Mouse (Mus musculus) MEL (cell line): ENCODE results near the gene Folr2. TPM values are rescaled to one million over a fixed set of nuclear protein-coding genes. Genes with fewer than 3 reads are reported as not detected.

Experiments used
- DNase-seq: peaks from one replicate; pipeline ENCODE4 v3.0.0; 2011; ENCODE audit warnings: low read depth, low spot score
- H3K27ac ChIP-seq: 2 replicates; pipeline ENCODE4 v1.5.1; 2012; ENCODE audit warnings: low read depth, mild to moderate bottlenecking, control low read depth, low read length, moderate library complexity; ENCODE audit not compliant: control insufficient read depth
- H3K27me3 ChIP-seq, 2 experiments: fragments of 150-350 bp in 1 of 2; sonication (generic) in 1 of 2; 2 replicates each; pipeline ENCODE4 v1.6.1; 2012; ENCODE audit warnings: low read length in 2 of 2, mild to moderate bottlenecking in 2 of 2, improper control_type of control experiment in 1 of 2, moderate library complexity in 1 of 2; ENCODE audit not compliant: insufficient read depth in 2 of 2, control insufficient read depth in 1 of 2
- H3K36me3 ChIP-seq, 2 experiments: 2 replicates each; pipeline ENCODE4 v1.6.1; 2012 to 2014; ENCODE audit warnings: low read length in 2 of 2, improper control_type of control experiment in 1 of 2, inconsistent platforms in 1 of 2, mild to moderate bottlenecking in 1 of 2; ENCODE audit not compliant: insufficient read depth in 2 of 2, control insufficient read depth in 1 of 2
- H3K4me1 ChIP-seq, 2 experiments: fragments of 150-350 bp in 1 of 2; sonication (generic) in 1 of 2; 2 replicates each; pipeline ENCODE4 v1.6.1; 2012; ENCODE audit warnings: low read length in 2 of 2, improper control_type of control experiment in 1 of 2, mild to moderate bottlenecking in 1 of 2; ENCODE audit not compliant: insufficient read depth in 2 of 2, control insufficient read depth in 1 of 2
- H3K4me3 ChIP-seq, 2 experiments: fragments of 150-350 bp in 1 of 2; sonication (generic) in 1 of 2; 2 replicates each; pipeline ENCODE4 v1.5.1; 2012; ENCODE audit warnings: low read depth in 2 of 2, low read length in 2 of 2, mild to moderate bottlenecking in 2 of 2, moderate library complexity in 2 of 2, control low read depth in 1 of 2, improper control_type of control experiment in 1 of 2; ENCODE audit not compliant: control insufficient read depth in 1 of 2, insufficient read depth in 1 of 2
- H3K79me2 ChIP-seq: 2 replicates; pipeline ENCODE4 v1.6.1; 2012; ENCODE audit warnings: mild to moderate bottlenecking, low read length, moderate library complexity; ENCODE audit not compliant: control insufficient read depth, poor library complexity, insufficient read depth
- H3K9ac ChIP-seq: 2 replicates; pipeline ENCODE4 v1.6.1; 2012; ENCODE audit warnings: low read depth, mild to moderate bottlenecking, control low read depth, low read length, moderate library complexity; ENCODE audit not compliant: control insufficient read depth, poor library complexity, severe bottlenecking
- H3K9me3 ChIP-seq: fragments of 150-350 bp; sonication (generic); replicated peaks from 2 replicates; pipeline ENCODE4 v1.6.1; 2012; ENCODE audit warnings: mild to moderate bottlenecking, low read length, improper control_type of control experiment, moderate library complexity; ENCODE audit not compliant: insufficient read depth
- BHLHE40 ChIP-seq: IDR thresholded peaks from 2 replicates; pipeline ENCODE4 v1.6.1; 2012; ENCODE audit warnings: low read depth, mild to moderate bottlenecking, inconsistent platforms, low read length, improper control_type of control experiment, borderline replicate concordance
- CHD2 ChIP-seq: IDR thresholded peaks from 2 replicates; pipeline ENCODE4 v1.6.1; 2011; ENCODE audit warnings: low read length, improper control_type of control experiment
- E2F4 ChIP-seq: IDR thresholded peaks from 2 replicates; pipeline ENCODE4 v1.6.1; 2011; ENCODE audit warnings: low read depth, low read length, improper control_type of control experiment, borderline replicate concordance
- ELF1 ChIP-seq: IDR thresholded peaks from 2 replicates; pipeline ENCODE4 v1.6.1; 2014; ENCODE audit warnings: low read depth, mild to moderate bottlenecking, inconsistent platforms, low read length, improper control_type of control experiment, moderate library complexity
- EP300 ChIP-seq, 2 experiments: IDR thresholded peaks; 2 replicates each; pipeline ENCODE4 v1.6.1; 2011; ENCODE audit warnings: improper control_type of control experiment in 2 of 2, low read length in 2 of 2, low read depth in 1 of 2, mild to moderate bottlenecking in 1 of 2
- ETS1 ChIP-seq: IDR thresholded peaks from 2 replicates; pipeline ENCODE4 v1.6.1; 2012; ENCODE audit warnings: low read depth, mild to moderate bottlenecking, inconsistent platforms, low read length, improper control_type of control experiment, moderate library complexity
- GATA1 ChIP-seq: IDR thresholded peaks from 2 replicates; pipeline ENCODE4 v1.6.1; 2011; ENCODE audit warnings: low read depth, low read length, improper control_type of control experiment
- HCFC1 ChIP-seq: IDR thresholded peaks from 2 replicates; pipeline ENCODE4 v1.6.1; 2012; ENCODE audit warnings: low read depth, mild to moderate bottlenecking, inconsistent platforms, low read length, improper control_type of control experiment, moderate library complexity
- JUND ChIP-seq: IDR thresholded peaks from 2 replicates; pipeline ENCODE4 v1.6.1; 2011; ENCODE audit warnings: low read depth, mild to moderate bottlenecking, improper control_type of control experiment, low read length
- KAT2A ChIP-seq: conservative IDR thresholded peaks from 2 replicates; pipeline ENCODE4 v1.6.1; 2012; ENCODE audit warnings: low read depth, low read length, improper control_type of control experiment, inconsistent platforms
- MAX ChIP-seq: IDR thresholded peaks from 2 replicates; pipeline ENCODE4 v1.6.1; 2011; ENCODE audit warnings: low read length, improper control_type of control experiment
- MXI1 ChIP-seq: IDR thresholded peaks from 2 replicates; pipeline ENCODE4 v1.6.1; 2011; ENCODE audit warnings: mild to moderate bottlenecking, low read depth, low read length, improper control_type of control experiment
- MYC ChIP-seq: IDR thresholded peaks from 2 replicates; pipeline ENCODE4 v1.6.1; 2011; ENCODE audit warnings: low read depth, mild to moderate bottlenecking, low read length, improper control_type of control experiment, moderate library complexity
- NELFE ChIP-seq: IDR thresholded peaks from 2 replicates; pipeline ENCODE4 v1.6.1; 2011; ENCODE audit warnings: low read depth, low read length, improper control_type of control experiment
- POLR2A ChIP-seq, 2 experiments: IDR thresholded peaks; 2 replicates each; pipeline ENCODE4 v1.6.1; 2011 to 2012; ENCODE audit warnings: low read length in 2 of 2, mild to moderate bottlenecking in 2 of 2, control low read depth in 1 of 2, improper control_type of control experiment in 1 of 2, low read depth in 1 of 2, moderate library complexity in 1 of 2; ENCODE audit not compliant: control insufficient read depth in 1 of 2, insufficient read depth in 1 of 2, poor library complexity in 1 of 2
- POLR2AphosphoS2 ChIP-seq: IDR thresholded peaks from 2 replicates; pipeline ENCODE4 v1.6.1; 2011; ENCODE audit warnings: low read length, improper control_type of control experiment
- POLR2AphosphoS5 ChIP-seq: IDR thresholded peaks from 2 replicates; pipeline ENCODE4 v1.6.1; 2012; ENCODE audit warnings: low read depth, borderline replicate concordance, mild to moderate bottlenecking, inconsistent platforms, low read length, moderate library complexity, mixed read lengths
- RAD21 ChIP-seq: IDR thresholded peaks from 2 replicates; pipeline ENCODE4 v1.6.1; 2011; ENCODE audit warnings: mild to moderate bottlenecking, low read depth, low read length, improper control_type of control experiment
- RCOR1 ChIP-seq: IDR thresholded peaks from 2 replicates; pipeline ENCODE4 v1.6.1; 2012; ENCODE audit warnings: low read depth, mild to moderate bottlenecking, inconsistent platforms, low read length, improper control_type of control experiment
- SIN3A ChIP-seq: IDR thresholded peaks from 2 replicates; pipeline ENCODE4 v1.6.1; 2012; ENCODE audit warnings: low read length, improper control_type of control experiment, inconsistent platforms
- SMC3 ChIP-seq: IDR thresholded peaks from 2 replicates; pipeline ENCODE4 v1.6.1; 2011; ENCODE audit warnings: low read depth, low read length, improper control_type of control experiment
- TAL1 ChIP-seq: IDR thresholded peaks from 2 replicates; pipeline ENCODE4 v1.6.1; 2012; ENCODE audit warnings: mild to moderate bottlenecking, inconsistent platforms, low read length, moderate library complexity, mixed read lengths
- TBP ChIP-seq: IDR thresholded peaks from 2 replicates; pipeline ENCODE4 v1.8.0; 2011; ENCODE audit warnings: low read depth, low read length, improper control_type of control experiment
- TCF12 ChIP-seq: IDR thresholded peaks from 2 replicates; pipeline ENCODE4 v1.6.1; 2014; ENCODE audit warnings: low read depth, mild to moderate bottlenecking, inconsistent platforms, low read length, improper control_type of control experiment, moderate library complexity
- UBTF ChIP-seq: IDR thresholded peaks from 2 replicates; pipeline ENCODE4 v1.6.1; 2012; ENCODE audit warnings: low read depth, mild to moderate bottlenecking, inconsistent platforms, low read length, improper control_type of control experiment, moderate library complexity, borderline replicate concordance; ENCODE audit not compliant: insufficient read depth
- USF2 ChIP-seq, 2 experiments: IDR thresholded peaks; 2 replicates each; pipeline ENCODE4 v1.6.1; 2011 to 2012; ENCODE audit warnings: improper control_type of control experiment in 2 of 2, low read length in 2 of 2, borderline replicate concordance in 1 of 2, inconsistent platforms in 1 of 2, low read depth in 1 of 2, mild to moderate bottlenecking in 1 of 2; ENCODE audit not compliant: insufficient read depth in 1 of 2
- ZKSCAN1 ChIP-seq: IDR thresholded peaks from 2 replicates; pipeline ENCODE4 v1.6.1; 2012; ENCODE audit warnings: low read depth, mild to moderate bottlenecking, inconsistent platforms, low read length, improper control_type of control experiment, moderate library complexity
- ZMIZ1 ChIP-seq: IDR thresholded peaks from 2 replicates; pipeline ENCODE4 v1.6.1; 2012; ENCODE audit warnings: low read depth, mild to moderate bottlenecking, inconsistent platforms, low read length, improper control_type of control experiment, moderate library complexity
- polyA plus RNA-seq, 2 experiments: library from polyadenylated mRNA; stranded (reverse) in 1 of 2; unstranded in 1 of 2; fragments of >175 nt in 1 of 2; fragments of >200 nt in 1 of 2; gene quantifications; 2 replicates each; pipeline versions ENCODE4 v1.2.1 to v1.2.4; 2012; ENCODE audit warnings: low replicate concordance in 2 of 2, low read depth in 1 of 2; ENCODE audit not compliant: insufficient read length in 2 of 2, insufficient read depth in 1 of 2, missing spikeins in 1 of 2
- total RNA-seq: library from RNA; depleted of rRNA; stranded (reverse); fragments of 300-350 nt; gene quantifications from 2 replicates; pipeline ENCODE4 v1.2.3, GENCODE M21; 2012

The Folr2 gene
- total and polyA plus RNA-seq, 3 experiments, result not detected

GRCm38 (mm10) chr7:101837154-101837605 lies 19.8 kb downstream of the Folr2 start:
- Histone ChIP-seq H3K4me3 (peak overlapping the region; percentile 69 to 100), H3K36me3 (no peaks in the 10 kb centered on the region), H3K4me1 (0 out of 4 replicates have a peak, but pooled peaks cover 0 to 5% of the 10 kb centered on the region in 2 experiments), H3K9me3 (no peaks in the 10 kb centered on the region), H3K27ac (peak overlapping the region; percentile 41; the same call in 1 of the 2 replicates), H3K9ac (peak overlapping the region; percentile 81), H3K27me3 (no peaks in the 10 kb centered on the region), H3K79me2 (peaks cover 3% of the 10 kb centered on the region; the same call in 1 of the 2 replicates)
- peak; percentile 61 for DNase-seq
- TF ChIP-seq HCFC1 (no peak), TCF12 (no peak), GATA1 (no peak), CHD2 (no peak), MAX (0 out of 2 replicates have a peak, but pooled peaks have one; percentile 9), ZKSCAN1 (no peak)

- DNase-seq, result peak; percentile 74
- Histone ChIP-seq H3K4me3 (peak overlapping the region; percentile 69 to 100), H3K79me2 (peaks cover 3% of the 10 kb centered on the region; the same call in 1 of the 2 replicates), H3K36me3 (no peaks in the 10 kb centered on the region), H3K4me1 (0 out of 4 replicates have a peak, but pooled peaks cover 0 to 5% of the 10 kb centered on the region in 2 experiments), H3K27ac (peak overlapping the region; percentile 32; the same call in 1 of the 2 replicates), H3K9ac (peak overlapping the region; percentile 81), H3K9me3 (no peaks in the 10 kb centered on the region), H3K27me3 (no peaks in the 10 kb centered on the region)
- TF ChIP-seq ETS1 (no peak), POLR2AphosphoS5 (no peak), TBP (no peak), HCFC1 (peak; percentile 6; the same call in 1 of the 2 replicates), EP300 (IDR thresholded peaks at IDR 0.05; ENCODE audit: low read depth in 1 of 2, low read length in 2 of 2) (peak in 1 of 2 experiments; percentile 28; a peak in 1 of 4 replicates), TAL1 (no peak), E2F4 (no peak), KAT2A (0 out of 2 replicates have a peak, but pooled peaks have one; percentile 17), RCOR1 (no peak), TCF12 (0 out of 2 replicates have a peak, but pooled peaks have one; percentile 3), RAD21 (no peak), MAX (0 out of 2 replicates have a peak, but pooled peaks have one; percentile 11), USF2 (IDR thresholded peaks at IDR 0.05; ENCODE audit: borderline replicate concordance in 1 of 2, insufficient read depth in 1 of 2, low read depth in 1 of 2, low read length in 2 of 2) (no peak), NELFE (no peak; the same call in 1 of the 2 replicates), SMC3 (no peak), BHLHE40 (no peak), SIN3A (peak; percentile 18; the same call in 1 of the 2 replicates), POLR2AphosphoS2 (no peak), UBTF (peak; percentile 88; the same call in 1 of the 2 replicates), POLR2A (IDR thresholded peaks at IDR 0.05; ENCODE audit: control insufficient read depth in 1 of 2, insufficient read depth in 1 of 2, low read depth in 1 of 2, low read length in 2 of 2, poor library complexity in 1 of 2) (peak in 1 of 2 experiments; percentile 48; a peak in 1 of 4 replicates), GATA1 (no peak), ZMIZ1 (no peak), MXI1 (no peak), MYC (no peak), JUND (no peak), ELF1 (no peak)
These were observed 20.5 kb downstream of the Folr2 start for GRCm38 (mm10) chr7:101836271-101837153.
